Mouse (Mus musculus) v-Abl transformed pro-B cells (cell line): ENCODE measurements around the gene Fam25c.
"Not testable (repeated sequence)": the region's sequence is repeated elsewhere in the genome, so short reads cannot be mapped to it uniquely, and the experiment has no call there.

Source experiments
- in situ Hi-C, 2 experiments: fragments of 400-800 bp; cut with MboI; formaldehyde crosslinking; loops; one replicate each; pipeline ENCODE4 v1.15.1; 2025; ENCODE audit not compliant: unreplicated experiment in 2 of 2

Fam25c gene

GRCm38 (mm10) chr14:34365147-34365507 lies 9.9 kb upstream of the Fam25c start:
- in situ Hi-C loops: no loop called here

- in situ Hi-C loops: not testable (repeated sequence)
Observed at GRCm38 (mm10) chr14:34364254-34365146, 9.3 kb upstream of the Fam25c start.

- in situ Hi-C loops: no loop called here
Observed at GRCm38 (mm10) chr14:34363490-34364253, 8.4 kb upstream of the Fam25c start.

- in situ Hi-C loops: no loop called here
Observed at GRCm38 (mm10) chr14:34362726-34363445, 7.7 kb upstream of the Fam25c start.

GRCm38 (mm10) chr14:34362135-34362534 lies 6.9 kb upstream of the Fam25c start:
- in situ Hi-C loops: no loop called here

- in situ Hi-C loops: no loop called here
Observed at GRCm38 (mm10) chr14:34360251-34360650, 5.0 kb upstream of the Fam25c start.

GRCm38 (mm10) chr14:34359676-34360244 lies 4.5 kb upstream of the Fam25c start:
- in situ Hi-C loops: loop anchor here in 1 of 2 experiments (5.0 kb wide), 1 partner anchor 38 kb away; no protein-coding TSS in a partner anchor

- in situ Hi-C loops: loop anchor here in 1 of 2 experiments (5.0 kb wide), 1 partner anchor 39 kb away; no protein-coding TSS in a partner anchor
Observed at GRCm38 (mm10) chr14:34357671-34358455, 2.6 kb upstream of the Fam25c start.

- in situ Hi-C loops: no loop called here
Observed at GRCm38 (mm10) chr14:34354456-34354855, 777 bp downstream of the Fam25c start.

- in situ Hi-C loops: no loop called here
Observed at GRCm38 (mm10) chr14:34353326-34353725, 1.9 kb downstream of the Fam25c start.

- in situ Hi-C loops: no loop called here
Observed at GRCm38 (mm10) chr14:34352523-34352922, 2.7 kb downstream of the Fam25c start.

- in situ Hi-C loops: no loop called here
Observed at GRCm38 (mm10) chr14:34351660-34352059, 3.6 kb downstream of the Fam25c start.

- in situ Hi-C loops: no loop called here
Observed at GRCm38 (mm10) chr14:34349007-34349406, 6.2 kb downstream of the Fam25c start.

GRCm38 (mm10) chr14:34348301-34348700 lies 6.9 kb downstream of the Fam25c start:
- in situ Hi-C loops: no loop called here

- in situ Hi-C loops: no loop called here
Observed at GRCm38 (mm10) chr14:34347084-34347483, 8.1 kb downstream of the Fam25c start.

GRCm38 (mm10) chr14:34345771-34346566 lies 9.3 kb downstream of the Fam25c start:
- in situ Hi-C loops: no loop called here

GRCm38 (mm10) chr14:34344361-34344760 lies 10.9 kb downstream of the Fam25c start:
- in situ Hi-C loops: no loop called here

- in situ Hi-C loops: no loop called here
Observed at GRCm38 (mm10) chr14:34343078-34343477, 12.2 kb downstream of the Fam25c start.

GRCm38 (mm10) chr14:34341993-34342392 lies 13.2 kb downstream of the Fam25c start:
- in situ Hi-C loops: no loop called here
